Mouse (Mus musculus) CH12.LX (cell line): ENCODE data around the gene Plekhs1. TPM values are rescaled to one million over a fixed set of nuclear protein-coding genes. Genes with fewer than 3 reads are reported as not detected.

ENCODE experiments used
- DNase-seq: peaks from one replicate; pipeline ENCODE4 v3.0.0-alpha.2; 2013; ENCODE audit errors: extremely low read depth
- H3K27ac ChIP-seq: 2 replicates; pipeline ENCODE4 v1.5.1; 2012; ENCODE audit warnings: low read depth, mild to moderate bottlenecking, control low read depth, moderate library complexity; ENCODE audit not compliant: insufficient read depth
- H3K27me3 ChIP-seq: replicated peaks from 2 replicates; pipeline ENCODE3; 2012; ENCODE audit warnings: inconsistent platforms
- H3K36me3 ChIP-seq, 2 experiments: replicated peaks in 1 of 2; 2 replicates each; pipeline versions ENCODE3 to v1.6.1; 2012; ENCODE audit warnings: inconsistent platforms in 1 of 2, low read length in 1 of 2, mild to moderate bottlenecking in 1 of 2, mixed read lengths in 1 of 2, moderate library complexity in 1 of 2; ENCODE audit not compliant: control insufficient read depth in 1 of 2, insufficient read depth in 1 of 2
- H3K4me1 ChIP-seq, 2 experiments: 2 replicates each; pipeline ENCODE4 v1.6.1; 2012; ENCODE audit warnings: inconsistent platforms in 1 of 2, moderate library complexity in 1 of 2; ENCODE audit not compliant: insufficient read depth in 2 of 2, control insufficient read depth in 1 of 2
- H3K4me2 ChIP-seq: 2 replicates; pipeline ENCODE4 v1.6.1; 2012; ENCODE audit warnings: low read depth, mild to moderate bottlenecking, control low read depth; ENCODE audit not compliant: poor library complexity, insufficient read depth, severe bottlenecking
- H3K4me3 ChIP-seq, 3 experiments: fragments of 150-350 bp in 1 of 3; sonication (generic) in 1 of 3; replicated peaks in 1 of 3; 2 replicates each; pipeline versions ENCODE3 to v1.5.1; 2011 to 2012; ENCODE audit warnings: low read depth in 2 of 3, low read length in 2 of 3, mild to moderate bottlenecking in 2 of 3, moderate library complexity in 2 of 3, control low read depth in 1 of 3, improper control_type of control experiment in 1 of 3, inconsistent platforms in 1 of 3, mixed read lengths in 1 of 3; ENCODE audit not compliant: poor library complexity in 1 of 3
- H3K79me2 ChIP-seq: replicated peaks from 2 replicates; pipeline ENCODE4 v1.6.1; 2012; ENCODE audit warnings: mild to moderate bottlenecking, moderate library complexity; ENCODE audit not compliant: control insufficient read depth, poor library complexity, insufficient read depth, severe bottlenecking; ENCODE audit errors: extremely low read depth
- H3K9ac ChIP-seq: 2 replicates; pipeline ENCODE4 v1.6.1; 2012; ENCODE audit warnings: low read depth, mild to moderate bottlenecking, control low read depth, moderate library complexity; ENCODE audit not compliant: insufficient read depth
- H3K9me3 ChIP-seq: replicated peaks from 2 replicates; pipeline ENCODE3; 2012; ENCODE audit warnings: low read length, inconsistent platforms, mixed read lengths
- BHLHE40 ChIP-seq: IDR thresholded peaks from 2 replicates; pipeline ENCODE4 v1.6.1; 2011; ENCODE audit warnings: mild to moderate bottlenecking, low read depth, low read length, improper control_type of control experiment
- CHD2 ChIP-seq: IDR thresholded peaks from 2 replicates; pipeline ENCODE4 v1.6.1; 2011; ENCODE audit warnings: low read length, improper control_type of control experiment
- CTCF ChIP-seq, 2 experiments: IDR thresholded peaks in 1 of 2; conservative IDR thresholded peaks in 1 of 2; 2 replicates each; pipeline ENCODE4 v1.5.1; 2011 to 2012; ENCODE audit warnings: low read depth in 2 of 2, low read length in 2 of 2, improper control_type of control experiment in 1 of 2, inconsistent platforms in 1 of 2, mild to moderate bottlenecking in 1 of 2, moderate library complexity in 1 of 2
- E2F4 ChIP-seq: IDR thresholded peaks from 2 replicates; pipeline ENCODE4 v1.6.1; 2011; ENCODE audit warnings: low read depth, low read length, improper control_type of control experiment; ENCODE audit not compliant: insufficient replicate concordance
- ETS1 ChIP-seq: conservative IDR thresholded peaks from 2 replicates; pipeline ENCODE4 v1.6.1; 2012; ENCODE audit warnings: low read depth, mild to moderate bottlenecking, inconsistent platforms, low read length, improper control_type of control experiment, moderate library complexity
- GABPA ChIP-seq: IDR thresholded peaks from 2 replicates; pipeline ENCODE4 v1.6.1; 2012; ENCODE audit warnings: low read depth, low read length, improper control_type of control experiment, inconsistent platforms; ENCODE audit not compliant: insufficient replicate concordance
- IRF4 ChIP-seq: IDR thresholded peaks from 2 replicates; pipeline ENCODE4 v1.6.1; 2014; ENCODE audit warnings: low read depth, mild to moderate bottlenecking, inconsistent platforms, low read length, improper control_type of control experiment
- KAT2A ChIP-seq: IDR thresholded peaks from 2 replicates; pipeline ENCODE4 v1.6.1; 2012; ENCODE audit warnings: low read length, improper control_type of control experiment, inconsistent platforms; ENCODE audit not compliant: insufficient replicate concordance
- MAX ChIP-seq: IDR thresholded peaks from 2 replicates; pipeline ENCODE4 v1.6.1; 2011; ENCODE audit warnings: low read length, improper control_type of control experiment
- MAZ ChIP-seq: IDR thresholded peaks from 2 replicates; pipeline ENCODE4 v1.6.1; 2012; ENCODE audit warnings: low read depth, mild to moderate bottlenecking, inconsistent platforms, low read length, improper control_type of control experiment, moderate library complexity
- MXI1 ChIP-seq: IDR thresholded peaks from 2 replicates; pipeline ENCODE4 v1.6.1; 2011; ENCODE audit warnings: mild to moderate bottlenecking, low read depth, low read length, improper control_type of control experiment
- NRF1 ChIP-seq: IDR thresholded peaks from 2 replicates; pipeline ENCODE4 v1.6.1; 2014; ENCODE audit warnings: low read depth, mild to moderate bottlenecking, inconsistent platforms, low read length, improper control_type of control experiment, moderate library complexity
- POLR2A ChIP-seq: IDR thresholded peaks from 2 replicates; pipeline ENCODE4 v1.6.1; 2011; ENCODE audit warnings: low read depth, mild to moderate bottlenecking, improper control_type of control experiment, low read length
- RAD21 ChIP-seq: IDR thresholded peaks from 2 replicates; pipeline ENCODE4 v1.6.1; 2011; ENCODE audit warnings: low read depth, mild to moderate bottlenecking, low read length, improper control_type of control experiment, moderate library complexity
- RCOR1 ChIP-seq: conservative IDR thresholded peaks from 2 replicates; pipeline ENCODE4 v1.6.1; 2012; ENCODE audit warnings: low read depth, mild to moderate bottlenecking, inconsistent platforms, low read length, improper control_type of control experiment
- SIN3A ChIP-seq: IDR thresholded peaks from 2 replicates; pipeline ENCODE4 v1.6.1; 2012; ENCODE audit warnings: low read length, improper control_type of control experiment, inconsistent platforms
- SMC3 ChIP-seq: IDR thresholded peaks from 2 replicates; pipeline ENCODE4 v1.6.1; 2011; ENCODE audit warnings: low read depth, low read length, improper control_type of control experiment
- TCF12 ChIP-seq: IDR thresholded peaks from 2 replicates; pipeline ENCODE4 v1.6.1; 2014; ENCODE audit warnings: low read depth, mild to moderate bottlenecking, inconsistent platforms, low read length, improper control_type of control experiment
- UBTF ChIP-seq: IDR thresholded peaks from 2 replicates; pipeline ENCODE4 v1.6.1; 2012; ENCODE audit warnings: low read depth, mild to moderate bottlenecking, inconsistent platforms, low read length, improper control_type of control experiment, moderate library complexity
- USF1 ChIP-seq: IDR thresholded peaks from 2 replicates; pipeline ENCODE4 v1.6.1; 2014; ENCODE audit warnings: low read depth, mild to moderate bottlenecking, inconsistent platforms, low read length, improper control_type of control experiment
- ZC3H11A ChIP-seq: IDR thresholded peaks from 2 replicates; pipeline ENCODE4 v1.6.1; 2012; ENCODE audit warnings: low read depth, mild to moderate bottlenecking, inconsistent platforms, low read length, improper control_type of control experiment
- ZKSCAN1 ChIP-seq: IDR thresholded peaks from 2 replicates; pipeline ENCODE4 v1.6.1; 2012; ENCODE audit warnings: low read depth, inconsistent platforms, low read length, improper control_type of control experiment, borderline replicate concordance
- ZNF384 ChIP-seq: IDR thresholded peaks from 2 replicates; pipeline ENCODE4 v1.6.1; 2012; ENCODE audit warnings: low read depth, low read length, improper control_type of control experiment, inconsistent platforms
- dilution Hi-C: fragments of 300-500 bp; cut with MboI; formaldehyde crosslinking; loops from 2 replicates; pipeline ENCODE4 v1.14.3; 2020; ENCODE audit warnings: low sequenced_read_pairs; ENCODE audit not compliant: extremely low pct_unique_long_range_greater_than_20kb, extremely low pct_ligation_motif_present
- in situ Hi-C: fragments of 300-500 bp; cut with MboI; formaldehyde crosslinking; loops from 3 replicates; pipeline ENCODE4 v1.14.3; 2019; ENCODE audit warnings: low sequenced_read_pairs, low pct_ligation_motif_present, low pct_unique_long_range_greater_than_20kb, mixed read lengths
- polyA plus RNA-seq: library from polyadenylated mRNA; unstranded; fragments of >175 nt; gene quantifications from 2 replicates; pipeline ENCODE4 v1.2.1, GENCODE M21; 2012; ENCODE audit warnings: low read depth; ENCODE audit not compliant: insufficient read length
- total RNA-seq, 2 experiments: library from RNA; depleted of rRNA; stranded (reverse); fragments of 300-350 nt in 1 of 2; fragments of >200 nt in 1 of 2; gene quantifications; 2 replicates each; pipeline ENCODE4 v1.2.3; 2012 to 2014

Gene Plekhs1
- total and polyA plus RNA-seq, 3 experiments = not detected

DNA sequence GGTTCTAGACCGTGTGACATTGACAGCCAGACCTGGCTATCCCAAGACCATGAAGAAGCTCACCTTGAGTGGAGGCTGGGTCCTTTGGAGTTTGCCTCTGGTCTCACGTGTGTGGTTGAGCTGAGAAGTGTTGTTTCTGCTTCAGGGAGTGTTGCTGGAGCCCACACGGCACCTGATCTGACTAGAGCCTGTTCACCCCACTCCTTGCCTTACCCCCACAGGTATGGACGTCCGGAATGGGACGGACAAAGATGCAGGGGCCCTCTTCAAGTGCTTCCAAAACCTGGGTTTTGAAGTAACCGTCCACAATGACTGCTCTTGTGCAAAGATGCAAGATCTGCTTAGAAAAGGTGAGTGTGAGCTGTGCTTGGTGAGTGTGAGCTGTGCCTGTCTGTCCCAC lies 27.9 kb upstream of the Plekhs1 start:
- no peaks in the 10 kb centered on the region for H3K9me3 ChIP-seq
- in situ Hi-C loops (no loop called here), dilution Hi-C loops (no loop called here)
- no peak overlapping the region for H3K9ac ChIP-seq
- H3K27me3 ChIP-seq = no peaks in the 10 kb centered on the region
- no peak overlapping the region for H3K4me2 ChIP-seq
- no peak overlapping the region for H3K4me3 ChIP-seq
- H3K36me3 ChIP-seq = peaks cover 0 to 27% of the 10 kb centered on the region in 2 experiments
- H3K79me2 ChIP-seq = no peaks in the 10 kb centered on the region
- no peak for DNase-seq
- TF ChIP-seq MAX (no peak), SIN3A (no peak), GABPA (no peak), NRF1 (no peak), CTCF (conservative IDR thresholded peaks at IDR 0.05 in 1 of 2, IDR thresholded peaks at IDR 0.05 in 1 of 2; ENCODE audit: low read depth in 2 of 2, low read length in 2 of 2) (no peak), MXI1 (no peak), BHLHE40 (no peak), ZNF384 (no peak), SMC3 (no peak), ETS1 (no peak), RAD21 (no peak), IRF4 (no peak), ZC3H11A (no peak), MAZ (no peak), CHD2 (no peak), RCOR1 (no peak), TCF12 (no peak), ZKSCAN1 (no peak)
- no peaks in the 10 kb centered on the region for H3K4me1 ChIP-seq
- no peak overlapping the region for H3K27ac ChIP-seq

DNA sequence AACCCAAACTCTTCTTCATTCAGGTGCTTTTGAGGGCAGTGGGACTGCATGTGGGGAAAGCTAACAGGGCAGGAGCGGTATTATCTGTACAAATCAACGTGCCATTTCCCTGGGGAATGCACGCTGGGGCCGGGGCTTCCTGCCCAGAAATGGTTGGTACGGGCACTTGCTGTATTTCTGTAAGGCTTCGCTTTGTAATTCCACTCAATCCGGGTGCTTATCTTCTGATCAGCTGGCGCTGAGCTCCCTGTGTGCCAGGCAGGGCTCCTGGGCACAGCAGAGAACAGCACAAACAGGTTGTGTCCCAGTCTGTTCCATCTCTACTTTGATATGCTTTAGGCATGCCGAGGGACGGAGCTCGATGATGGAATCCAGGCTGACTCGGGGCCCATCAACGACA lies 25.1 kb upstream of the Plekhs1 start:
- in situ Hi-C loops = no loop called here
- H3K4me3 ChIP-seq = no peak overlapping the region
- dilution Hi-C loops = no loop called here
- no peak overlapping the region for H3K9ac ChIP-seq
- no peak for DNase-seq
- peaks cover 0 to 36% of the 10 kb centered on the region in 2 experiments for H3K36me3 ChIP-seq
- H3K79me2 ChIP-seq = no peaks in the 10 kb centered on the region
- TF ChIP-seq E2F4 (no peak), ZC3H11A (no peak), USF1 (no peak), MAX (no peak), TCF12 (no peak), KAT2A (no peak), POLR2A (no peak), CHD2 (no peak), GABPA (no peak), UBTF (no peak)
- H3K27ac ChIP-seq = no peak overlapping the region
- H3K4me2 ChIP-seq = no peak overlapping the region
- no peaks in the 10 kb centered on the region for H3K4me1 ChIP-seq
- no peaks in the 10 kb centered on the region for H3K9me3 ChIP-seq
- no peaks in the 10 kb centered on the region for H3K27me3 ChIP-seq
